Mouse (Mus musculus): Measurements from ENCODE around the gene Trim43c.
A peak's percentile ranks its signal among the peaks of the same experiment; 100 is the strongest.
"Not testable (repeated sequence)": the region's sequence is repeated elsewhere in the genome, so short reads cannot be mapped to it uniquely, and the experiment has no call there.

Trim43c gene

DNA sequence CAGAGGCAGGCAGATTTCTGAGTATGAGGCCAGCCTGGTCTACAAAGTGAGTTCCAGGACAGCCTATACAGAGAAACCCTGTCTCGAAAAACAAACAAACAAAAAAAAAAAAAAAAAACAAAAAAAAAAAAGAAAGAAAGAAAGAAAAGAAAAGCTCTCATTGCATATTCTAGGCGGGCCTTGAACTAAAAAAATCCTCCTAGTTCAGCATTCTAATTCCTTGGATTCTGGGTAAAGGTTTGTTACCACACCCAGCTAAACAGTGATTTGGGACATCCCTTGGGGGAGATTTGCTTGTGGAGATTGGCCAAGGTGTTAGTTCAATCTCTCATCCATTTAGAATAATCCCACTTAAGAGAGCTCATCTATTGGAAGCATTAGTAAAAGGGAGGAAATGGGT is at the start of gene Trim43c:
Trim43c (plus strand) TSS at position 301 of the 400 bp plus-strand sequence.
- not testable (repeated sequence) for DNase-seq

DNA sequence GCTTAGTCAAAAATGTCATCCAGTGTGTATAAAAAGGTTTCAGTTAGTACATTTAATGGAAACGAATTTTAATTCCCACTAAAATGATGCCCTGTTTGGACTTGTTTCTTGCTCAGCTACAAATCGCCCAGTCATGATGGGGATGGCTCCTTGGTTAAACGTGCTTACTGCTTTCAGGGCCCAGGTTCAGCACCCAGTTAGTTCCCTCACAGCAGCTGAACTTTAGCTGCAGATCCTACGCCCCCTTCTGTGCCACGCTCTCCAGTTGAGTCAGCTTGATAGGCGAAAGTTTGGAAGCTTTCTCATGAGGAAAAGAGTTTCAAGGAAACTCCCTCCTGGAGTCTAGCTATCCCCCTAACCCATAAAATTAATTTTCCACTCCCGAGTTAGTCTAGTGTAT is 14.1 kb downstream of the Trim43c start:
- not testable (repeated sequence) for DNase-seq

- peak; percentile 65 to 70 for DNase-seq
Observed at GRCm38 (mm10) chr9:88858566-88859492, 19.9 kb downstream of the Trim43c start.

Data from thymus, adult 18-20 months (tissue).